Mouse (Mus musculus): ENCODE measurements around the gene Itsn1.

Itsn1 gene

GRCm38 (mm10) chr16:91730446-91730845, 1.4 kb downstream of the Itsn1 start:
- peak; percentile 57 for DNase-seq (ENCODE audit: extremely low spot score)

- DNase-seq (ENCODE audit: extremely low spot score): no peak
Measured at GRCm38 (mm10) chr16:91732816-91733215, 3.7 kb downstream of the Itsn1 start.

- DNase-seq (ENCODE audit: extremely low spot score): no peak
Measured at GRCm38 (mm10) chr16:91734771-91735170, 5.7 kb downstream of the Itsn1 start.

- no peak for DNase-seq (ENCODE audit: extremely low spot score)
Measured at GRCm38 (mm10) chr16:91736046-91736816, 7.2 kb downstream of the Itsn1 start.

DNA sequence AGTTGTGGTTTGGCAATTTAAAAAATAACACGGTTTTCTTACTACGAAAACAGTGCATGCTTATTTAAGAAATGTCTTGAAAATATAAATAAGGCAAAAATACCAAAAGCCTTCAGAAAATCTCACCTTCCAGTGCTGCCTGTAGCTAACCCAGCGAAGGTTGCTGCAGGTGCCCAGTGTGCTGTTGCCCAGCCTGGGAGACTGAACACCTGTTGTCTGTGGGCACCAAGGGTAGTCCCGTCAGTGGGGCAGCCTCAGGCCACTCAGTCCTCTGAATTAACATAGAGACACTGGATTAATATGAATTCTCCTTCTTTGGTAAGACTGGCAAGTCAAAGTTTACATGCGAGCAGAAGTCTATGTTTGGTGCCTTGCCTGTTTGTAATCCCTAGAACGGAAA, 9.4 kb downstream of the Itsn1 start:
- DNase-seq (ENCODE audit: extremely low spot score): no peak

GRCm38 (mm10) chr16:91740184-91740917, 11.3 kb downstream of the Itsn1 start:
- DNase-seq (ENCODE audit: extremely low spot score): no peak

DNA sequence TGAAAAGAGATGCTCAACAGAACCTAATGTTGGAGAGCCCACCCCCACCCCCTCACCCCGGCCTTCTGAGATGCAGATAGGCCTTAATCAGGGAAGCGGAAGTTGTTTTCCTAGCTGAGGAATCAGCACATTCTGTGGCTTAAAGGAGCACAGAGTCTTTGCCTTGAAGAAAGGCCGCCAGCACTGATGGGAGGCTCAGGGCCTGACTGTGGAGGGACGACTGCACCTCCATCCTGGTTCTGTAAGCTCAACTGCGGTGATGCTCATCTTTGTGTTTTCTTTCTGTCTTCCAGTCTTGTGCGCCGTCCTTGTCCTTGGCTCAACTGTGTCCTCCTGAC, 11.8 kb downstream of the Itsn1 start:
- no peak for DNase-seq (ENCODE audit: extremely low spot score)

DNA sequence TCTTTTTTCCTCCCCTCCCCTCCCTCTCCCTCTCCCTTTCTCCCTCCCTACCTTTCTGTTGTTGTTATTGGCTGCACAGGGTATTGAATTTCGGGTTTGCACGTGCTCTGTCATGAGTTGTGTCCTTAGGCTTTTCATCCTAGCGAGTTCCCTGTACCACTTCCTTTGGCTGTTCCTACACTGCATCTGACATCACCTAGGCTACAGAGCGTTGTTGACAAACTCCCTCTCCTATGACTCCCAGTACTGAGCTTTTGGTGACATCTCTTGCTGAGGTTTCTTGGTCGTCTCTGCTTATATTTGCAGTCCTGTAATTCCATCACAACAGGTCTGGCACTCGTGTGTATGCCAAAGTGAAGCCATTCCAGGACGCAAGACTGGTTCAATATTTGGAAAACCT, 14.0 kb downstream of the Itsn1 start:
- DNase-seq (ENCODE audit: extremely low spot score): no peak

DNA sequence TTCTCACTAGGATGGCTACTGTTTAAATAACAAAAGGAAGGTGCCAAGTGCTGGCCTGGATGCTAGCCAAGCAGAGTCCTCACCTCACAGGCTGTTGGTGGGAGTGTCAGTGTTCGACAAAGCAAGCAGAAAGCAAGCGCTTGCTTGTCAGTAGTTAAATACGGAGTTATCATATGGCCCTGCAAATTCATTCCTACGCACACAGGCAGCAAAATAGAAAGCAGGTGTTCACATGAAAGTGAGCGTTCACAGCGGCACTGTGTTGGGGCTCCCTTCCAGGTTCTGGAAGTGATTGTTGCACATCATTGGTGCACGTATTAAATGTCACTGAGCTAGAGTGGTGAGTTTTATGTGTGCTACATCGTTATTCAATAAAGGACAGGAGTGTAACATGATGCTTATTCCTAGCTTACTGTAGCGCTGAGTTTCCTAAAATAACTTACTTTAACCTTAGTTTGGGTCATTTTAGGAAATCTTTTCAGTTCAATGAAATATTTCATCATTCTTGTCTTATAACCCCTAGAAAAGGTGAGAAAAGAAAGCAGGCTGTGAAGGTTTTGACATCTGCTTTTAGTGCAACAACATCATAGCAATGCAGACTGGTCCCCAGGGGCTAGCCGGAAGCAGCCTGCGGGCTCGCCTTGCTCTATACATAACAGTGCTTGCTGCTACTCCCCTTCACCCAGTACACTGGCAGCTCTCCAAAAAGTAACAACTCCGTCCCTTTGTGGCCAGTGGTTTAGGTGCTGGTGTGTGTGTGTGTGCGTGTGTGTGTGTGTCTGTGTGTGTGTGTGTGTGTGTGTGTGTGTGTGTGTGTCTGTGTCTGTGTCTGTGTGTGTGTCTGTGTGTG, 17.2 kb downstream of the Itsn1 start:
- DNase-seq (ENCODE audit: extremely low spot score): no peak

DNA sequence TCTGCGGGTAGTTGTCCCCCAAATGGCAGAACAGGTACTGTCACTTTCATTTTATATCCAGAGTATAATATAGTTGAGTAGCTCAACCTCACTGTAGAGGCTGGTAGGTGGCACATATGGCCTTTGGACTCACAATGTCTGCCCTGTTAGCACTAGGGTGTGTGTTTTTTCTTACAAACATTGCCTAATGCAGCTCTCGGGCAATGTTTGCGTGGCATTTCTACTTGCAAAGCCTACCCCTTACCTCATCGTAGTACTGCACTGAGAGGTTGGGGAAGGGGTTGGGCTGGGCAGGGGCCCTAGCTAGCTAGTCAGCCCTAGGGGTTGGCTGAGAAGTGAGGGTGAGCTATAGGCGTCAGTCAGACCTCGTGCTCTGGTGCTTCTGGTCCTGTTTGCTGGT, 18.5 kb downstream of the Itsn1 start:
- DNase-seq (ENCODE audit: extremely low spot score): no peak

GRCm38 (mm10) chr16:91751644-91752385, 22.7 kb downstream of the Itsn1 start:
- no peak for DNase-seq (ENCODE audit: extremely low spot score)

DNA sequence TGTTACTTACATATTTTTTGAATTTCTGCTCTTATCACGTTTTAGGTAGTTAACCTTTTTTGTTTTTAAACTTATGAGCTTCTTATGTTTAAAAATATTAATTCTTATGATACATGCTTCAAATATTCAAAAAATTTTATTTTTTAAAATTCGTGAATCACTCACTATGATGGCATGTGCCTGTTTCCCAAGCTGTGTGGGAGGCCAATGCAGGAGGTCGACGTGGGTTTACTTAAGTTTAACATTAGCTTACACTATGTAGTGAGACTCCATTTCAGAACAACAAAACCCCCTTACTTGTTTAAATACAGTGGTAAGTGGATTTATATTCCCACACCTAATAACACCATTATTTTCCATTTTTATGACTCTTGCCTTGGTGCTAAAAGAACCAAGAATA, 24.5 kb downstream of the Itsn1 start:
- DNase-seq (ENCODE audit: extremely low spot score): no peak

DNA sequence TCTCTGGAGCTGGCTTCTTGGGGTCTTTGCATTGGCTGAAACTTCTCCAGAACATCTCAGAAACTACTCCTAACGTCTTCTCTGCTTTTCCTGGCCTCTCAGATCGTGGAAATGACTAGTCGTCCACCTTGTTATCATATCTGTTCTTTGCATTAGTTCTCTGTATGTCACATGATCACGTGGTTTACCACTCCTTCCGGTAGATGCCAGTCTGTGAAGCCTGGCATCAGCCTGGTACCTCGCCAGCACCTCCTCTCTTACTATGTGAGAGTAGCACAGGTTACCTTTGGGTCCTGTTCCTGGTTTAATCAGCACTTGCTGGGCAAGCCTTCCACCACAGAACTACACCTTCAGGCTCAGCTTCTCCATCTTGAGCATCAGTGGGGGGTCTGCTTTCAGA, 25.9 kb downstream of the Itsn1 start:
- DNase-seq (ENCODE audit: extremely low spot score): no peak

- DNase-seq (ENCODE audit: extremely low spot score): no peak
Measured at GRCm38 (mm10) chr16:91761202-91761601, 32.1 kb downstream of the Itsn1 start.

DNA sequence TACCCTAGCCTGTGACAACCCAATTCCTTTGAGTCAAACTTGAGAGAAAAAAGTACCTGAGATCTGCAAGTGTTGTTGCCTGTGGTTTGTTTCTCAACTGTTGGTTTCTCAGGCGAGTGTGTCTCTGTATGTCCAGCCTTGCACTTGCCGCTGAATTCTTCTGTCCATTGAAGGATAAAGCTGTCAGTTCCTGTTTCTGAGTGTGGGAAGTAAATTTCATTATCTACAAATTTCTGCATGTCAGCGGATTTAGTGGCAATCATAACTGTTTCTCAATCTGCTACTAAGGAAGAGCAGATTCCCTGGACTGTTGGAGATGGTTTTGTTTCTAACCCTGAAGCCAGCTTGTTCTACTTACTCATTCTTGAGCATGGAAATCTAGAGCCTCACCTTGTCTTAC, 32.7 kb downstream of the Itsn1 start:
- no peak for DNase-seq (ENCODE audit: extremely low spot score)

DNA sequence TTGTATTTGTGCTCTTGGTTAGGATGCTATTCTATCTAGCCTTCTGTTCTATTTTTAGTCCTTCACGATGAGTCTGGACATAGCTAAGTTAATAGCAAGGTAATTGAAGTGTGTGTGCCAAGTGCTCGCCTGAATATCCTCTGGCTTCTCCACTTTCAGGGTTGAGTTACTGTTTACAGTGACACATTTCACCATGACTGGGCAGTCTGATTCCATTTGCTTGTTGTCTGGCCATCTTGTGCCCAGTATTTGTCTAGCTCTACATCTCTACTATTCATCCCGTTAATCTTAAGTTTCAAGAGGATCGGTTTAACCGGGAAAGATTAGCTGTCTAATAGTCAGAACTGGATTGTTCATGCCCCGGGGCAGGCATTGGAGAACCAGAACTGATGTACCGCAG, 33.4 kb downstream of the Itsn1 start:
- DNase-seq (ENCODE audit: extremely low spot score): no peak

DNA sequence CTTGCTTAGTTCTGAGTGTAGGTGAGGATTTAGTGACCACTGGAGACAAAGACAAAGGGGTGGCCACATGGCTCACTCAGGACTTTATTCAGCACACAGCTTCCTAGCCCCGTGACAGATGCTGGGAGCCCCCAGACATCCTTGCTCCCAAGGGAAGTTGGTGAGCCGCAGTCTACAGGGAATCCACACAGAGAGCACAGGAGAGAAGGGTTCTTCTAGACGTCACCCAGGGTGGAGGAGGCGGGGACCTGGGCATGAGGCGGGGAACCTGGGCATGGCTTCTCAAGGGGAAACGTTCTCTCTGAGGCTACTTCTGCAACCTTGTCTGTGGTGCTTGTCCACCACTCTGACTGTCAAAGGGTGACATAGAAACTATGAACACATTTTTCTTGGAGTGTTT, 34.9 kb downstream of the Itsn1 start:
- DNase-seq (ENCODE audit: extremely low spot score): no peak

- DNase-seq (ENCODE audit: extremely low spot score): no peak
Measured at GRCm38 (mm10) chr16:91764414-91764813, 35.3 kb downstream of the Itsn1 start.

- DNase-seq (ENCODE audit: extremely low spot score): no peak
Measured at GRCm38 (mm10) chr16:91765121-91765815, 36.2 kb downstream of the Itsn1 start.

DNA sequence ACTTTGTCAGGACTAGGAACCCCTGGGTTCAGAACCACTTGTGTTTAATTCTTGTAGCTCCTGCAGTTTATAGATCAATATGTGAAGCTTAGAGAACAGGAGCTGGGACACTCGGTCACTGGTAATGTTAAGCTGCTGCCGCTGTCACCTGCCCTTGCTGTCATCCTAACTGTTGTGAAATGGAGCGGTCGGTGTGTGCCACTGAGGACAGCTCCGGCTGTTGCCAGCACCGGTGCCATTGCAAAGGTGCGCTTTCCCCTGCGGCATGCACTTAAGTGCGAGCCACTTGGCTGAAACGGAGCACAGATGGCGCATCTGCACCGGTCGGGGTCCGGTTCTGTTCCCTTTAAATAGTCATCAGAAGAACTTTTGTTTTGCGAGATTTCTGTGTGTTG, 36.7 kb downstream of the Itsn1 start:
- DNase-seq (ENCODE audit: extremely low spot score): no peak

GRCm38 (mm10) chr16:91767165-91767701, 38.2 kb downstream of the Itsn1 start:
- no peak for DNase-seq (ENCODE audit: extremely low spot score)
